Mouse (Mus musculus) frontal cortex, adult (tissue): ENCODE data around the gene Foxf1.

Source experiments
- ATAC-seq: cut with Nextera tagmentation; 2 replicates; pipeline ENCODE4 v1.9.2; 2017; ENCODE audit warnings: mild to moderate bottlenecking, moderate library complexity, mixed read lengths; ENCODE audit not compliant: low TSS enrichment

Gene Foxf1

GRCm38 (mm10) chr8:121115136-121115535, 30.9 kb downstream of the Foxf1 start:
- no peak for ATAC-seq

GRCm38 (mm10) chr8:121115948-121116347, 31.8 kb downstream of the Foxf1 start, which contains the start of gene Foxc2:
Foxc2 (plus strand) TSS chr8:121116171.
- no peak for ATAC-seq

DNA sequence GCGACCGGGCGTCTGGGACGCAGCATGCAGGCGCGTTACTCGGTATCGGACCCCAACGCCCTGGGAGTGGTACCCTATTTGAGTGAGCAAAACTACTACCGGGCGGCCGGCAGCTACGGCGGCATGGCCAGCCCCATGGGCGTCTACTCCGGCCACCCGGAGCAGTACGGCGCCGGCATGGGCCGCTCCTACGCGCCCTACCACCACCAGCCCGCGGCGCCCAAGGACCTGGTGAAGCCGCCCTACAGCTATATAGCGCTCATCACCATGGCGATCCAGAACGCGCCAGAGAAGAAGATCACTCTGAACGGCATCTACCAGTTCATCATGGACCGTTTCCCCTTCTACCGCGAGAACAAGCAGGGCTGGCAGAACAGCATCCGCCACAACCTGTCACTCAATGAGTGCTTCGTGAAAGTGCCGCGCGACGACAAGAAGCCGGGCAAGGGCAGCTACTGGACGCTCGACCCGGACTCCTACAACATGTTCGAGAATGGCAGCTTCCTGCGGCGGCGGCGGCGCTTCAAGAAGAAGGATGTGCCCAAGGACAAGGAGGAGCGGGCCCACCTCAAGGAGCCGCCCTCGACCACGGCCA, 32.5 kb downstream of the Foxf1 start:
- ATAC-seq = no peak

GRCm38 (mm10) chr8:121117186-121117651, 33.0 kb downstream of the Foxf1 start:
- ATAC-seq = no peak

GRCm38 (mm10) chr8:121117906-121118305, 33.7 kb downstream of the Foxf1 start:
- ATAC-seq = no peak

GRCm38 (mm10) chr8:121118634-121119420, 34.6 kb downstream of the Foxf1 start:
- ATAC-seq = no peak

GRCm38 (mm10) chr8:121119635-121120455, 35.7 kb downstream of the Foxf1 start:
- no peak for ATAC-seq

- ATAC-seq = no peak
Observed at GRCm38 (mm10) chr8:121120456-121121419, 36.6 kb downstream of the Foxf1 start.

DNA sequence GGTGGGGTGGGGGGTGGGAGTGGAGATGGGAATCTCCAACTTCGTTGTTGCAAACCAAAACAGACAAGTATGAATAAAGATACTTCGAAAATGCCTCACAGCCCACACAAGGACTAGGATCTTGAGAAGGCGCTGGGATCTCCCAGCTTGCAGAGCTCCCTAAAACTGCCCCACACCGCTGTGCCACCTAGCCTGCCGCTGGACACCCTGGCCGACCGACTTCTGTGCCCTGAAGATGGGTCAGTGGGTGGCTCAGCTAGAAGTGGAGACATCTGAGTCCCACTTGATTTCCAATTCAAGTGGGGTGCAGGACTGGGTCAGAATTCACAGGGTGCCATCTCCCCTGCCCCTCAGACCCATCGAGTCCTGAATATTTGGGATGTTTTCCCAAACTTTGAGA, 37.5 kb downstream of the Foxf1 start:
- ATAC-seq = no peak

DNA sequence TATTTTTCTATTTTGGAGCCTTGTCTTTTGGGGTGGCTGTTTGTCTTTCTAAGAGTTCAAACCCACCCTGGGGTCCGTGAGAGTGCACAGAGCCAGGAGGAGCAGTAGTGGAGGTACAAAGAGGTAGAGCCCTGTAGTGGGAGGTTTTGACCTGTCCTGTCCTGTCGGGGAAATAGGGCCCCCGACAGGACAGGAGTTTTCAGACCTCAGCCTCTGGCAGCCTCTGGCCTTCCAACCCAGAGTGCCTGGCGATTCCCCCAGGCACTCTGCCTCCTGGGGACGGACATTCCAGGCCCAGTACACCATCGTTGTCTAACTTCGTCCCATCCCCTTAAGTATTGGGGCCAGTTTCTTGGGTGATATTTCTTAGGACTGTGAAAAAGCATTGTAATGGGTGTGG, 38.2 kb downstream of the Foxf1 start:
- no peak for ATAC-seq

DNA sequence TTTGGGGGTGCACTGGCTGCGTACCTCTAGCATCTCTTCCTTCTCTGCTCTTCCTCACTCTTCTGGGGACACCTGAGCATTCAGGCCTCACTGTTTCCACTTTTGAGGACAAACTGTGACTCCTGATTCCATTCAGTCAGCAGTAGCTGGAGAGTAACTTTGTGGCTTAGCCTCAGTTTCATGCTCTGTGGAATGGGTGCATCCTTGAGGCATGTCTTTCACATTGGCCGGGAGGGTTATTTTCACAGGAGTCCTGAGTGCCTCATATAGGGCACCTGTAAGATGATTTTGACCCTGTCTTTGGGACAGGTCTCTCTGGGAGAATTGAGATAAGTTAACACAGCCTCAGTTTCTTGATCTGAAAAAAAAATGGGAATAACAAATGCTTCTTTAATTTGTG, 38.9 kb downstream of the Foxf1 start:
- ATAC-seq = no peak

DNA sequence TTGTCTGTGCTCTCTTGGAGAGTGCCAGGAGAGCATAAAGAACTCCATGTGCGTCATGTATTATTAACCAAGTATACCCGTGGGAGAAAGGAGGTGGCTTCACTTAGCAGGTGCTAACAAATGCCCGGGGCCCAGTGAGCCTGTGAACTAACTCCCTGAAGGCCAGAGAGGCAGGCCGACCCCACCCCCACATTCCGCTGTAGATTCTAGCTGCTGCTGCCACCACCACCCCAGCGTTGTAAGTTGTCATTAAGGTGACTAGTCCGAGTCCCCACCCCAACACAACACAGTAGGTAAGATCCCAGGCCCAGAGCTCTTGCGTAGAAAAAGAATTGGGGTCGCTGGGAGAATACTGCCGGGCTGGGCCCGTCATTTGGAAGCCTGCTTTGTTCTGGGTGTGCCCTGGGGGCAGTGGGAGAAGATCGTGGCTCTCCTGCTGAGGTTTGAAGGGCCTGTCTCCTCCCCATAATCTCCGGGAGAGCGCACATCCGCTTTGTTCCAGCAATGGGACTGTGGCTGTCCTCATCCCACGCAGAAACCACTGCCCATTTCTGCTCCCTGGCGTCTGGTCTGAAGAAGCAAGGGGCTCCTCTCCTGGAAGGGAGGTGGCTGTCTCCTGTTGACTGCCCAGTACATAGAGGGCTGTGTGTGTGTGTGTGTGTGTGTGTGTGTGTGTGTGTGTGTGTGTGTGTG, 40.5 kb downstream of the Foxf1 start:
- ATAC-seq = no peak

- peak; percentile 59; the same call in 1 of the 2 replicates for ATAC-seq
Observed at GRCm38 (mm10) chr8:121125311-121125876, 41.2 kb downstream of the Foxf1 start.

DNA sequence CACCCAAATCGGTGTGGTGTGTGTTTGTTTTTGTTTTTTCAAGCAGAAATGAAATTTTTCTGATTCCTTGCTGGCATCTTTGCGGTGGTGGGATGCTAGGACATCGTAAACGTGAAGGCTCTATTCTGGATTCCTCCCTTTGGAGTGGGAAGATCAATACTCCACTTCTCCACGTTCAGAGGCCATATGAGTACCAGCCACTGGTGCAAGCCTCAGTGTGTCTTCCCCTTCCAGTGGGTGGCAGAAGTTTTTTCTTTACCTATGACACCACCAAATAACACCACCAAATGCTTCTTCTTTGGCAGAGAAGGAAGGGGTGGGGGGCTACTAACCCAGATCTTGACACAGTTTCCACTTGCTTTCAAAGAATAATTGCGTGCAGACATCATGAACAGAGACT, 42.0 kb downstream of the Foxf1 start:
- ATAC-seq = no peak

DNA sequence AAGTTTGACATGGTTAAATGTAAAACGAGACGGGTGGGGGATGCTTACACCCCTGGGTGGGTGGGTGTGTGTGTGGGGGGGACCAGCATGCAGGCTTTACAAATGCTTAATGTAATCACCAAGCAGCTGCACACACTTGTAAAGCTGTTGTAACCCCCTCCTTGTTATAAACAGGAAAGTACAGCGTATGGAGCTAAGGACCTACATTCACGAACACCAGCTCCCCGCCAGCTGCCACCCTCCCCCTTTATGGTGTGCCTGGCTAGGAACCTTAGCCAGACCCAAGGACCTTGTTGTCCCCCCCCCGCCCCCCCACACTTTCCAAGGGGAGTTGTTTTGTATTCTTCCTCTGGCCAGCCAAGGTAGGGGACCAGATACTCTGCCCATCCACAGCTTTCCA, 42.5 kb downstream of the Foxf1 start:
- ATAC-seq = no peak

- no peak for ATAC-seq
Observed at GRCm38 (mm10) chr8:121127291-121127701, 43.1 kb downstream of the Foxf1 start.

DNA sequence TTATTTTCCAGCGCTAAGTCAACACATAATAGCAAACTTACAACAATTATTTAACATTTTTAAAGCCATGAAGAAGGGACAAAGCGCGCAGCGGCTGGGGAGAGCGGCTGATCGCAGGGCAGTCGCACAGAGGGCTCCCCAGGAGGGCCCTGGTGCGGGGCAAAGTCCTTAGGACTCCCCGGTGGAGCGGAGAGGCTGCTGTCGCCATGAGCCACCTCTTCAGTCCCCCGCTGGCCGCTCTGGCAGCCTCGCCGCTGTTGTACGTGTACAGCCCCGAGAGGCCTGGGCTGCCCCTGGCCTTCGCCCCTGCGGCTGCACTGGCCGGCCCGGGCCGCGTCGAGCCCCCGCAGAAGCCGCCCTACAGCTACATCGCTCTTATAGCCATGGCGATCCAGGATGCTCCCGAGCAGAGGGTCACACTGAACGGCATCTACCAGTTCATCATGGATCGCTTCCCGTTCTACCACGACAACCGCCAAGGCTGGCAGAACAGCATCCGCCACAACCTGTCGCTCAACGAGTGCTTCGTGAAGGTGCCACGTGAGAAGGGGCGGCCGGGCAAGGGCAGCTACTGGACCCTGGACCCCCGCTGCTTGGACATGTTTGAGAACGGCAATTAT, 43.7 kb downstream of the Foxf1 start, which contains the start of gene Foxl1:
Foxl1 (plus strand) TSS at position 185 of the 620 bp plus-strand sequence.
- no peak for ATAC-seq

DNA sequence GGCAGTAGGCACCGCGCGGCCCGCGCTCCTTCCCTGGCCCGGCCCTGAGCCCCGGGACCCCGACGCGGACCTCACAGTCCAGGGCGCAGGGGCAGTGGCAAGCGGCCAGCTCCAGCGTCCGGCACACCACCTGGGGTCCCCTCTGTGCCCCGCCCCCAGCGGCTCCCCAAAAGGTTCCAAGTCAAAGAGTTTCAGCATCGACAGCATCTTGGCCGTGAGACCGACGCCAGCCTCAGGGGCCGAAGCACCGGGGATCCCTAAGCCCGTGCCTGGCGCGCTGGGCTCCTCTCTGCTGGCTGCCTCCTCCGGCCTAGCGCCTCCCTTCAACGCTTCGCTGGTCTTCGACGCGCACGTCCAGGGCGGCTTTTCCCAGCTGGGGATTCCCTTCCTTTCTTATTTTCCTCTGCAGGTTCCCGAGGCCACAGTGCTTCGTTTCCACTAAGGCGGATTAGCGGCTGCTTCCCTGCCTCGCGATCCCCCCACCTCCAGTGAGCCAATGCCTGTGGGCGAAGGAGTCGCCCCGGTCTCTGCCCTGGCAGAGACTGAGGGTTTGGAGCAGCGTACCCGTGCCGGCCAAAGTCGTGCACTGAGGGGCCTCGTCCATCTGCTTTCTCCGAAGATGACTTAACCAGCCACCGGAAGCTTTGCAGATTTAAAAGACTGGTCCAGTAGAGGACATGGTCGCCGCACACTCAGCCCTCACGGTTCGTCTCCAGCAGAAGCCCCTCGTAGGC, 44.5 kb downstream of the Foxf1 start:
- no peak for ATAC-seq
